Mouse (Mus musculus) leukemia stem cell, adult 10-12 weeks (primary cell): ENCODE results near the gene Krtap5-2. TPM values are rescaled to one million over a fixed set of nuclear protein-coding genes. Genes with fewer than 3 reads are reported as not detected.

Source experiments
- polyA plus RNA-seq: library from polyadenylated mRNA; stranded (reverse); fragments of >175 nt; gene quantifications from 2 replicates; pipeline ENCODE4 v1.2.3, GENCODE M21; 2012; ENCODE audit warnings: low replicate concordance

Krtap5-2 gene
- not detected in 2 replicates for polyA plus RNA-seq

DNA sequence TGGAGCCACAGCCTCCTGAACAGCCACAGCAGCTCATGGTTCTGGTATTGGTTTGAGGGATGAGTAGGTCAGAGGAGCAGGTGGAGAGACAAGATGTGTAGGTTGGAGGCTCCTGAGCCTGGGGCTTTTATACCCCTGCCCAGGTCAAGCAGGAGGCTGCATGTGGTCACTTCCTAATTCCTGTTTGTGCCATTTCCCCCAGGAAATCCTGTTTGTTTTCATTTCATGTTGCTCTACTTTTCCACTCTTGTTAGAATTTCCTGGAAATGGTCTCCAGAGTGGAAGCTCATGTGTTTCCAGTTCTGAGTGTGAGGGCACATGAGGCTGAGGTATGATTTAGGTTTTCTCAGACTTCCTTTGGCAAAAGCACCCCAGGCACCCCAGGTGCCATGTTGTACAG lies at the start of gene Krtap5-2:
Krtap5-2 (minus strand) TSS at position 101 of the 400 bp plus-strand sequence.

DNA sequence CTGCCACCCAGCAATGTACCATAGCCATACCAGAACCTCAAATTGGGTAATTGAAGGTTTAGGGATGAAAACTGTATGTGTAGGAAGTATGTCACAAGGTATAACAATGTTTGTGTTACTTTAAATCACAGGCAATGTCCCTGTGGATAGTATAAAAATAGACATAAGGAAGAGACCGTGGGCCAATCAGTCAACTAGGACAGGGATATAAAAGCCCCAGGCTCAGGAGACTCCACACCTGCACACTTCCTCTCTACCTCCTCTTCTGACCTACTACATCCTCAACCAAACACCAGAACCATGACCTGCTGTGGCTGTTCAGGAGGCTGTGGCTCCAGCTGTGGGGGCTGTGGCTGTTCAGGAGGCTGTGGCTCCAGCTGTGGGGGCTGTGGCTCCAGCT lies 35.8 kb upstream of the Krtap5-2 start, which contains the start of gene Gm7579:
Gm7579 (plus strand) TSS at position 301 of the 400 bp plus-strand sequence.

DNA sequence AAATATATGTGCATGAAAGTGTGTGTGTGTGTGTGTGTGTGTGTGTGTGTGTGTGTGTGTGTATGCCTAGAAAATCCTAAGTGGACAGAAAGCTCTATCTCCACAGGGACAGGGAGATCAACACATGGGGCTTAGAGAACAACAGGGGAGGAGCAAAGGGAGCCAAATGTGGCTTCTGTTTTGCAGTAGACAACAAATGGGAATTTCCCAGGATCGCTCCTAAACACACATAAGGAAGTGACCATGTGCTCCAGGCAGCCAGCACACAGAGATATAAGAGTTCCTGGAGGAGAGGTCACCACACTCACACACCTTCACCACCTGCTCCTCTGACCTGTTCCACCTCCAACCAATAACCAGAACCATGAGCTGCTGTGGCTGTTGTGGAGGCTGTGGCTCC lies 25.3 kb upstream of the Krtap5-2 start, which contains the start of gene Krtap5-3:
Krtap5-3 (plus strand) TSS at position 301 of the 400 bp plus-strand sequence.

DNA sequence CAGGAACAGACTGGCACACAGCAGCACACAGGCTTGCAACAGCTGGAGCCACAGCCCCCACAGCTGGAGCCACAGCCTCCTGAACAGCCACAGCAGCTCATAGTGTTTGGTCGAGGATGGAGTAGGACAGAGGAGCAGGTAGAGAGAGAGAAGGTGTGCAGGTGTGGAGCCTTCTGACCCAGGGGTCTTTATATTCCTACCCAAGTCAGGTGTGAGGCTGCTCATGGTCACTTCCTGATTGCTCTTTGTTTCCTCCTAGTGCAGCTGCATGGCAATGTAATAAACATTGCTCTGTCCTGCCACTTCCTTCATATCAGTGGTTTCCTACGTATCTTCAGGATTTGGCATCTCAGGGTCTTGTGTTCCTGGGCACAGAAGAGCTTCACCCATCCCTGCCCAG lies 14.5 kb upstream of the Krtap5-2 start, which contains the start of gene Gm10153:
Gm10153 (minus strand) TSS at position 101 of the 400 bp plus-strand sequence.

DNA sequence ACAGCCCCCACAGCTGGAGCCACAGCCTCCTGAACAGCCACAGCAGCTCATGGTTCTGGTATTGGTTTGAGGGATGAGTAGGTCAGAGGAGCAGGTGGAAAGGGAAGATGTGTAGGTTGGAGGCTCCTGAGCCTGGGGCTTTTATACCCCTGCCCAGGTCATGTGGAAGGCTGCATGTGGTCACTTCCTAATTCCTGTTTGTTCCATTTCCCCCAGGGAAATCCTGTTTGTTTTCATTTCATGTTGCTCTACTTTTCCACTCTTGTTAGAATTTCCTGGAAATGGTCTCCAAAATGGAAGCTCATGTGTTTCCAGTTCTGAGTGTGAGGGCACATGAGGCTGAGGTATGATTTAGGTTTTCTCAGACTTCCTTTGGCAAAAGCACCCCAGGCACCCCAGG lies 10.2 kb downstream of the Krtap5-2 start, which contains the start of gene Gm4553:
Gm4553 (minus strand) TSS at position 101 of the 400 bp plus-strand sequence.

DNA sequence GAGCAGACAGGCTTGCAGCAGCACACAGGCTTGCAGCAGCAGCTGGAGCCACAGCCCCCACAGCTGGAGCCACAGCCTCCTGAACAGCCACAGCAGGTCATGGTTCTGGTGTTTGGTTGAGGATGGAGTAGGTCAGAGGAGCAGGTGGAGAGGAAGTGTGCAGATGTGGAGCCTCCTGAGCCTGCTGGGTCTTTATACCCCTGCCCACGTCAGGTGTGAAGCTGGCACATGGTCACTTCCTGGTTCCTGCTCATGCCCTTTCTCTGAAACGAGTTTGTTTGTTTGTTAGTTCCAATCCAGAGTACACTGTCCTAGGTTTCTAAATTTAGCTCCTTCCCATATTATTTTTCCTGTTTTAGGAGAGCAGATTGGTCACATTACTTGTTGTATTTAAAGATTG lies 18.8 kb downstream of the Krtap5-2 start, which contains the start of gene Gm29735:
Gm29735 (minus strand) TSS at position 101 of the 400 bp plus-strand sequence.

DNA sequence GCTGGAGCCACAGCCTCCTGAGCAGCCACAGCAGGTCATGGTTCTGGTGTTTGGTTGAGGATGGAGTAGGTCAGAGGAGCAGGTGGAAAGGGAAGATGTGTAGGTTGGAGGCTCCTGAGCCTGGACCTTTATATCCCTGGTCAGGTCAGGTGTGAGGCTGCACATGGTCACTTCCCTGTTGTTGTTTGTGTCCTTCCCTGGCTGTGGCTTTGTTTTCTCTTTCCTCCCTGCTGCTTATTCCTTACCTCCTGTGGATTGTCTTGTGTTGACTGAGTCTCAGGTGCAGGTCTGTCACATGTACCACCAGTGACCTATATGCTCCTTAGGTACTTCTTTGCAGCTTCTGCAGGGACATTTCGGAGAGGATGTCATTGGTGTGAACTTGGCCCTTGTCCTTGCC lies 31.3 kb downstream of the Krtap5-2 start, which contains the start of gene Gm45337:
Gm45337 (minus strand) TSS at position 101 of the 400 bp plus-strand sequence.

DNA sequence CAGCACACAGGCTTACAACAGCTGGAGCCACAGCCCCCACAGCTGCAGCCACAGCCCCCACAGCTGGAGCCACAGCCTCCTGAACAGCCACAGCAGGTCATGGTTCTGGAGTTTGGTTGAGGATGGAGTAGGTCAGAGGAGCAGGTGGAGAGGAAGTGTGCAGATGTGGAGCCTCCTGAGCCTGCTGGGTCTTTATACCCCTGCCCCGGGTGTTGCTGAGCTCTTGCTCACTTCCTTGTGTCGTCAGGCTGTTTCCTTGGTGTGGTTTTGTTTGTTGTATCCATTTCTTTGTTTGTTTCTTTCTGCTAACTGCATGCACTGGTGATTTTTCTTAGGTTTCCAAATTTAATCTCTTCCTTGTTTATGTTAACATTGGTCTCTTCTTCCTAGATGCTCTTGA lies 39.9 kb downstream of the Krtap5-2 start, which contains the start of gene Gm39115:
Gm39115 (minus strand) TSS at position 101 of the 400 bp plus-strand sequence.

Other genes with a start within 250 kb of the Krtap5-2 start
- not detected in 2 replicates for gene Brsk2, start 226.3 kb downstream of the Krtap5-2 start, polyA plus RNA-seq
- gene Mob2, start 114.9 kb downstream of the Krtap5-2 start, polyA plus RNA-seq: 10.0 and 53.1 TPM in 2 replicates
- gene Dusp8, start 80.2 kb downstream of the Krtap5-2 start, polyA plus RNA-seq: 14.9 and 17.9 TPM in 2 replicates
- not detected in 2 replicates for gene Gm45618, start 55.3 kb downstream of the Krtap5-2 start, polyA plus RNA-seq
- not detected in 2 replicates for gene Gm39115, start 40.0 kb downstream of the Krtap5-2 start, polyA plus RNA-seq
- not detected in 2 replicates for gene Gm45337, start 31.4 kb downstream of the Krtap5-2 start, polyA plus RNA-seq
- gene Gm29735, start 18.9 kb downstream of the Krtap5-2 start, polyA plus RNA-seq: not detected in 2 replicates
- not detected in 2 replicates for gene Gm4553, start 10.3 kb downstream of the Krtap5-2 start, polyA plus RNA-seq
- gene Gm10153, start 14.4 kb upstream of the Krtap5-2 start, polyA plus RNA-seq: not detected in 2 replicates
- gene Krtap5-3, start 25.4 kb upstream of the Krtap5-2 start, polyA plus RNA-seq: not detected in 2 replicates
- not detected in 2 replicates for gene Gm7579, start 35.9 kb upstream of the Krtap5-2 start, polyA plus RNA-seq
- gene Krtap5-5, start 54.0 kb upstream of the Krtap5-2 start, polyA plus RNA-seq: not detected in 2 replicates
- gene Gm40460, start 65.1 kb upstream of the Krtap5-2 start, polyA plus RNA-seq: not detected in 2 replicates
- gene Gm2431, start 82.3 kb upstream of the Krtap5-2 start, polyA plus RNA-seq: not detected in 2 replicates
- gene Gm4559, start 98.4 kb upstream of the Krtap5-2 start, polyA plus RNA-seq: not detected in 2 replicates
- not detected in 2 replicates for gene Krtap5-1, start 121.1 kb upstream of the Krtap5-2 start, polyA plus RNA-seq
- not detected in 2 replicates for gene Krtap5-4, start 127.5 kb upstream of the Krtap5-2 start, polyA plus RNA-seq
- gene Ifitm10, start 197.7 kb upstream of the Krtap5-2 start, polyA plus RNA-seq: 7.7 and 27.5 TPM in 2 replicates
- 13.8 TPM in 1 of 2 replicates, not detected in the other for gene Gm49369, start 206.7 kb upstream of the Krtap5-2 start, polyA plus RNA-seq
- gene Ctsd, start 212.0 kb upstream of the Krtap5-2 start, polyA plus RNA-seq: 189 and 243 TPM in 2 replicates